Mouse (Mus musculus): ENCODE data around the gene Tusc2.

- TF ChIP-seq ZNF384 (IDR thresholded peaks at IDR 0.05; ENCODE audit: low read depth, low read length), result no peak
- TF ChIP-seq ZC3H11A (IDR thresholded peaks at IDR 0.05; ENCODE audit: borderline replicate concordance, low read depth, low read length), result no peak
- no peak for TF ChIP-seq HCFC1 (IDR thresholded peaks at IDR 0.05; ENCODE audit: borderline replicate concordance, insufficient read depth, low read length)
- no peak for TF ChIP-seq MAFK (IDR thresholded peaks at IDR 0.05; ENCODE audit: insufficient read depth, low read depth, low read length)
- TF ChIP-seq CHD2 (IDR thresholded peaks at IDR 0.05; ENCODE audit: low read depth, low read length), result no peak
Measured at GRCm38 (mm10) chr9:107566041-107566709, 3.1 kb downstream of the Tusc2 start.
